Mouse (Mus musculus) heart, postnatal 0 days (tissue): ENCODE measurements around the gene Chrne.

Source experiments
- CTCF ChIP-seq: IDR thresholded peaks from 2 replicates; pipeline ENCODE4 v1.5.1; 2016; ENCODE audit warnings: antibody characterized with exemption, control low read depth, low read depth
- EP300 ChIP-seq: IDR thresholded peaks from 2 replicates; pipeline ENCODE4 v1.6.1; 2016; ENCODE audit warnings: antibody characterized with exemption, low read depth

DNA sequence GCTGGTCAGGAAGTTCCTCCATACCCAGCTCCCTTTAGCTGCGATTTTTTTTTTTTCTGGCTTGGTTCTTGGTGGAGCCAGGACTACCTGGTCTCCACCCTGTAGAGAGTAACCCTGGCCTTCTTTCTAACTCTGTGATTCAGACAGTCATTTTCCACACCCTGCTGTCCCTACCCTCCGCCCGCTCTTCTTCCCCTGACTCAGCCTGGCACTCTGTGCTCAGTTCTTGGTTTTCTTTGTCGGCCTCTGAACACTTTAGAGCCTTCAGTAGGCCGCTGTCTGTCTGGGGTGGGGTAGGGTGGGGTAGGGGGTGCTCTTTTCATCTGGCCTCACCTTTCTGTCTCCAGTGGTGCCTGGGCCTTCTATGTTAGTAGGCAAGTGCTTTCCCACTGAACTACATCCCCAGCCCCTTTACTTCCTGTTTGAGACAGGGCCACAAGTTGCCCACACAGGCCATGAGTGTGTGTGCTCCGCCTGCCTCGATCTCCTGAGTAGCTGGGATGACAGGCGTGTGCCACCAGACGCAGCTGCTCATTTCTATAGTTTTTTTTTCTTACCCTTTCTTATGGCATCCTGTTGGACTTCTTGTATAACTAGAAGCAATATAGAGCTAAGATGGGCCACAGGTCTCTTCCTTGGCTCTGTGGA lies 39.2 kb downstream of the Chrne start:
- TF ChIP-seq CTCF, result no peak
- no peak for TF ChIP-seq EP300
